Mouse (Mus musculus): ENCODE results near the gene Sik3. TPM values are rescaled to one million over a fixed set of nuclear protein-coding genes. Genes with fewer than 3 reads are reported as not detected.

The Sik3 gene
- polyA plus RNA-seq, 1 experiment from 2014 or later: 9.6 TPM

DNA sequence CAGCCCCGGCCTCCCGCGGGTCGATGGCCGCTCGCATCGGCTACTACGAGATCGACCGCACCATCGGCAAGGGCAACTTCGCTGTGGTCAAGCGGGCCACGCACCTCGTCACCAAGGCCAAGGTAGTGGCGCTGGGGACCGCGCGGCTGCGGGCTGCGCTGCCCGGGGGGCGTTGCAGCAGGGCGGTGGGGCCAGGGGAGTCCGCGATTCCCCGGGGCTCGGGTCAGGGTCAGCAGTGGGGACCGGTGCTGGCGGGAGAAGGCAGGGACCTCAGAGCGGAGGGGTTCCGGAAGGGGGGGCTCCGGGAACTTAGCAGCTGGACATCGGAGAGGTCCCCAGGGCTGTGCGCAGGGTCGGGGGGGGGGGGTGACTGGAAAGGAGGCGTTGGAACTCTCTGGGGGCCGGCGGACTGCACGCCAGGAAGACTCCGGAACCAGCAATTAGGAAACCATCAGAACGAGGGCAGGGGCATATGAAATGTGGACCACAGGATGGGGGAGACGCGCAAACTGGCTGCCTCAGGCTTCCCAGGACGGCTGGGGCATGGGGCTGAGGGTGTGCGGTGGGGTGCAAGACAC lies 478 bp downstream of the Sik3 start:
- WGBS: 1% methylated on average over 40 of the region's 46 CpGs
- peak; percentile 62 for ATAC-seq (ENCODE audit: insufficient number of reproducible peaks, insufficient read depth, low FRiP score, low read depth)
- H3K4me1 ChIP-seq (ENCODE audit: control insufficient read depth, insufficient read depth, low read length): peaks cover 33% of the 10 kb centered on the region
- peak overlapping the region; percentile 89 for H3K27ac ChIP-seq (ENCODE audit: low read length)
- peak overlapping the region; percentile 89 for H3K4me2 ChIP-seq (replicated peaks; ENCODE audit: low read depth, low read length)
- H3K9me3 ChIP-seq (ENCODE audit: control insufficient read depth, low read depth, low read length): no peaks in the 10 kb centered on the region
- H3K27me3 ChIP-seq (ENCODE audit: control insufficient read depth, insufficient read depth, low read length): no peaks in the 10 kb centered on the region
- peak overlapping the region; percentile 91 for H3K4me3 ChIP-seq (ENCODE audit: low read depth, low read length)
- H3K9ac ChIP-seq (replicated peaks; ENCODE audit: low read depth, low read length): peak overlapping the region; percentile 96
- no peaks in the 10 kb centered on the region; the same call in 1 of the 2 replicates for H3K36me3 ChIP-seq (ENCODE audit: control insufficient read depth, insufficient read depth, low read length)

DNA sequence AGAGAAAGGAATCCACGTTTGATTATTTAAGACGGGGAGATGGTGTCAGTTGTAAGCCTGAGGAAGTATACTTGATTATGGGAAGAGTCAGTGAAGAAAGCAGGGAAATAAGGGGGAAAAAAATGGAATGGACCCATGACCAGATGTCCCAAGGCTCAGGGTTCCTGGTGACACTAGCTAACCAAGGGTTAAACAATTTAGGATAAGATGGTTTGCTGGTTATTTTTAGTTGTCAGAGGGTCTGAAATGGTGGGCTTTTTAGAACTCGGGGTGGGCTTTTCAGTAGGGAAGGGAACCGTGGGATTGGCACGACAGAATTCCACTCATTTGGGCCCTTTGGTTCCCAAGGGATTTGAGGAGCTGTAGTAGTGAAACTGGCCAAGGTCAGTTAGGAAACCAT lies 996 bp downstream of the Sik3 start:
- Histone ChIP-seq H3K36me3 (ENCODE audit: control insufficient read depth, insufficient read depth, low read length) (no peaks in the 10 kb centered on the region; the same call in 1 of the 2 replicates), H3K4me3 (ENCODE audit: low read depth, low read length) (peak overlapping the region; percentile 91), H3K9me3 (ENCODE audit: control insufficient read depth, low read depth, low read length) (no peaks in the 10 kb centered on the region), H3K4me2 (replicated peaks; ENCODE audit: low read depth, low read length) (peak overlapping the region; percentile 89), H3K4me1 (ENCODE audit: control insufficient read depth, insufficient read depth, low read length) (peaks cover 36% of the 10 kb centered on the region), H3K27me3 (ENCODE audit: control insufficient read depth, insufficient read depth, low read length) (no peaks in the 10 kb centered on the region), H3K9ac (replicated peaks; ENCODE audit: low read depth, low read length) (peak overlapping the region; percentile 96), H3K27ac (ENCODE audit: low read length) (peak overlapping the region; percentile 89; the same call in 1 of the 2 replicates)
- no peak for ATAC-seq (ENCODE audit: insufficient number of reproducible peaks, insufficient read depth, low FRiP score, low read depth)
- WGBS: 2% methylated on average over 5 of the region's 5 CpGs

- H3K4me1 ChIP-seq (ENCODE audit: control insufficient read depth, insufficient read depth, low read length): peaks cover 36% of the 10 kb centered on the region
- H3K27me3 ChIP-seq (ENCODE audit: control insufficient read depth, insufficient read depth, low read length): no peaks in the 10 kb centered on the region
- no peaks in the 10 kb centered on the region for H3K9me3 ChIP-seq (ENCODE audit: control insufficient read depth, low read depth, low read length)
- peak overlapping the region; percentile 40; the same call in 1 of the 2 replicates for H3K27ac ChIP-seq (ENCODE audit: low read length)
- H3K36me3 ChIP-seq (ENCODE audit: control insufficient read depth, insufficient read depth, low read length): no peaks in the 10 kb centered on the region; the same call in 1 of the 2 replicates
- peak overlapping the region; percentile 91 for H3K4me3 ChIP-seq (ENCODE audit: low read depth, low read length)
- H3K4me2 ChIP-seq (replicated peaks; ENCODE audit: low read depth, low read length): peak overlapping the region; percentile 89
- WGBS: 4% methylated on average over 10 of the region's 10 CpGs
- ATAC-seq (ENCODE audit: insufficient number of reproducible peaks, insufficient read depth, low FRiP score, low read depth): no peak
- H3K9ac ChIP-seq (replicated peaks; ENCODE audit: low read depth, low read length): no peak overlapping the region
Measured at GRCm38 (mm10) chr9:46014251-46014681, 1.6 kb downstream of the Sik3 start.

DNA sequence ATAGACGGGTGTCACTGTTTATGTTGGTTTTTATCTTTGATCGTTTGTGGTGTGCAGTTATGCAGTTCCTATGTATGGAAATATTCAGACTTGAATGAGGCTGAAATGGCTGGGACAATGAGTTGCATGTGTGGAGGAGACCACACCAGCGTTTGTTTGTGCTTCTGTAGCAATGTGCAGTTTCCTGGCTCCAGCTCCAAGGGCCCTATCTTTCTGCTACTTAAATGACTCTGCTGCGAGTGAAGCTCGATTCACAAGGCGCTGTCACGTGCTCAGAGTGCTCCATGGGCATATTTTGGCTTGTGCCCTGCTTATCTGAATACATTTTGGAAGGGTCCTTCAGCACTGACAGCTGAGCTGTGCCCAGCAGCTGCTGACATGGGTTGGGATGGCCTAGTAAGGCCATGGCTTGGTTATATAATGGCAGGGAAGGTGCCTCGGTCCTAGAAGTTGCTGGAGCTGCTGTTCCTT lies 2.5 kb downstream of the Sik3 start:
- peak overlapping the region; percentile 68; the same call in 1 of the 2 replicates for H3K27ac ChIP-seq (ENCODE audit: low read length)
- H3K4me3 ChIP-seq (ENCODE audit: low read depth, low read length): no peak overlapping the region
- no peaks in the 10 kb centered on the region; the same call in 1 of the 2 replicates for H3K36me3 ChIP-seq (ENCODE audit: control insufficient read depth, insufficient read depth, low read length)
- H3K4me2 ChIP-seq (replicated peaks; ENCODE audit: low read depth, low read length): peak overlapping the region; percentile 89
- H3K9me3 ChIP-seq (ENCODE audit: control insufficient read depth, low read depth, low read length): no peaks in the 10 kb centered on the region
- H3K9ac ChIP-seq (replicated peaks; ENCODE audit: low read depth, low read length): no peak overlapping the region
- H3K4me1 ChIP-seq (ENCODE audit: control insufficient read depth, insufficient read depth, low read length): peaks cover 36% of the 10 kb centered on the region
- WGBS: 34% methylated on average over 8 of the region's 8 CpGs
- H3K27me3 ChIP-seq (ENCODE audit: control insufficient read depth, insufficient read depth, low read length): no peaks in the 10 kb centered on the region
- ATAC-seq (ENCODE audit: insufficient number of reproducible peaks, insufficient read depth, low FRiP score, low read depth): no peak

- WGBS: 26% methylated on average over 9 of the region's 9 CpGs
- H3K27me3 ChIP-seq (ENCODE audit: control insufficient read depth, insufficient read depth, low read length): no peaks in the 10 kb centered on the region
- no peak for ATAC-seq (ENCODE audit: insufficient number of reproducible peaks, insufficient read depth, low FRiP score, low read depth)
- H3K27ac ChIP-seq (ENCODE audit: low read length): peak overlapping the region; percentile 48; the same call in 1 of the 2 replicates
- H3K9me3 ChIP-seq (ENCODE audit: control insufficient read depth, low read depth, low read length): no peaks in the 10 kb centered on the region
- no peaks in the 10 kb centered on the region; the same call in 1 of the 2 replicates for H3K36me3 ChIP-seq (ENCODE audit: control insufficient read depth, insufficient read depth, low read length)
- peak overlapping the region; percentile 89; the same call in 1 of the 2 replicates for H3K4me2 ChIP-seq (replicated peaks; ENCODE audit: low read depth, low read length)
- H3K9ac ChIP-seq (replicated peaks; ENCODE audit: low read depth, low read length): no peak overlapping the region
- H3K4me3 ChIP-seq (ENCODE audit: low read depth, low read length): peak overlapping the region; percentile 1; the same call in 1 of the 2 replicates
- peaks cover 36% of the 10 kb centered on the region for H3K4me1 ChIP-seq (ENCODE audit: control insufficient read depth, insufficient read depth, low read length)
Measured at GRCm38 (mm10) chr9:46015831-46016230, 3.2 kb downstream of the Sik3 start.

DNA sequence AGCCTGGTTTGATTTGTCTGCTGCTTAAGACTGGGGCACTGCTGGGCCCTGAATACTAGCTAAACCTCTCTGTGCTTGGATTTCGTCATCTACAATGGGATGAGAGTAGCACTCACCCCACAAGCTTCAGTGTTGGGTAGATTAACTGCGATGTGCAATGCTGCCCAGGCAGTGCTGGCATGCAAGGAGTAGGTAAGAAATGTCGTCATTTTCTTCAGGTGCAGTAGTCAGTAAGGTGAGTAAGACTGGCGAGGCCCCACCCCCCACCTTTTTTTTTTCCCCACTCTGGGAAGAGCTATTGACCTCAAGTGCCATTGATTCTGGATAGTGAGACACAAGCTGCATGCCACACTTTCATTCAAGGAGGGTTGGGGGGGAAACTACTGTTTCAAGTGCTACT lies 3.8 kb downstream of the Sik3 start:
- H3K27ac ChIP-seq (ENCODE audit: low read length): no peak overlapping the region
- no peak overlapping the region for H3K4me2 ChIP-seq (replicated peaks; ENCODE audit: low read depth, low read length)
- no peak for ATAC-seq (ENCODE audit: insufficient number of reproducible peaks, insufficient read depth, low FRiP score, low read depth)
- H3K4me1 ChIP-seq (ENCODE audit: control insufficient read depth, insufficient read depth, low read length): peaks cover 36% of the 10 kb centered on the region
- no peak overlapping the region for H3K9ac ChIP-seq (replicated peaks; ENCODE audit: low read depth, low read length)
- no peaks in the 10 kb centered on the region for H3K27me3 ChIP-seq (ENCODE audit: control insufficient read depth, insufficient read depth, low read length)
- no peak overlapping the region for H3K4me3 ChIP-seq (ENCODE audit: low read depth, low read length)
- H3K36me3 ChIP-seq (ENCODE audit: control insufficient read depth, insufficient read depth, low read length): no peaks in the 10 kb centered on the region; the same call in 1 of the 2 replicates
- 60% methylated on average over 4 of the region's 4 CpGs for WGBS
- H3K9me3 ChIP-seq (ENCODE audit: control insufficient read depth, low read depth, low read length): no peaks in the 10 kb centered on the region

DNA sequence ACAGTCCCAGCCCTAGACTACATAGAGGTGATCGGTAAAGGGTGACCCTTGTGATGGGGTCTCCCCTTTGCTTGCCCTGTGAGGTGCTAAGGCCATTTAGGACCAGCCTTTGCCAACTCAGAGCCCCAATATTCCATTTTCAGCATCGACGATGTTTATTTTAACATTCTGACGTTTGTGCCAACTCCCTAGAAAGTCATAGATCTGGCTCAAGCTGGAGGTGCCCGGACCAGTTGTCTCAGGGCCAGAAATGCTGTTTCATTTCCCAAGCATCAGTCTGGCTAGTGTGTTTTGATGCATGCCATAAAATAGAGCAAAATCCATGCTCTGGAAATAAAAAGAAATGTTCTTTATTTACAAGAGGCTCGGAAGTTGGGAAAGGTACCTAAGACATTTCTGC lies 5.7 kb downstream of the Sik3 start:
- Histone ChIP-seq H3K4me3 (ENCODE audit: low read depth, low read length) (no peak overlapping the region), H3K27me3 (ENCODE audit: control insufficient read depth, insufficient read depth, low read length) (no peaks in the 10 kb centered on the region), H3K27ac (ENCODE audit: low read length) (no peak overlapping the region), H3K36me3 (ENCODE audit: control insufficient read depth, insufficient read depth, low read length) (no peaks in the 10 kb centered on the region; the same call in 1 of the 2 replicates), H3K9me3 (ENCODE audit: control insufficient read depth, low read depth, low read length) (no peaks in the 10 kb centered on the region), H3K4me2 (replicated peaks; ENCODE audit: low read depth, low read length) (no peak overlapping the region), H3K9ac (replicated peaks; ENCODE audit: low read depth, low read length) (no peak overlapping the region), H3K4me1 (ENCODE audit: control insufficient read depth, insufficient read depth, low read length) (peaks cover 36% of the 10 kb centered on the region)
- no peak for ATAC-seq (ENCODE audit: insufficient number of reproducible peaks, insufficient read depth, low FRiP score, low read depth)
- WGBS: 72% methylated on average over 6 of the region's 6 CpGs

GRCm38 (mm10) chr9:46019975-46020374 lies 7.4 kb downstream of the Sik3 start:
- H3K27me3 ChIP-seq (ENCODE audit: control insufficient read depth, insufficient read depth, low read length): no peaks in the 10 kb centered on the region
- H3K27ac ChIP-seq (ENCODE audit: low read length): 0 out of 2 replicates have a peak overlapping the region, but pooled peaks have one; percentile 15
- H3K4me2 ChIP-seq (replicated peaks; ENCODE audit: low read depth, low read length): no peak overlapping the region
- H3K9me3 ChIP-seq (ENCODE audit: control insufficient read depth, low read depth, low read length): no peaks in the 10 kb centered on the region
- no peak for ATAC-seq (ENCODE audit: insufficient number of reproducible peaks, insufficient read depth, low FRiP score, low read depth)
- H3K36me3 ChIP-seq (ENCODE audit: control insufficient read depth, insufficient read depth, low read length): no peaks in the 10 kb centered on the region; the same call in 1 of the 2 replicates
- no peak overlapping the region for H3K9ac ChIP-seq (replicated peaks; ENCODE audit: low read depth, low read length)
- H3K4me1 ChIP-seq (ENCODE audit: control insufficient read depth, insufficient read depth, low read length): peaks cover 22% of the 10 kb centered on the region
- no peak overlapping the region for H3K4me3 ChIP-seq (ENCODE audit: low read depth, low read length)
- 58% methylated on average over 6 of the region's 6 CpGs for WGBS

All from stomach, embryonic 14.5 days (tissue).